Mouse (Mus musculus) megakaryocyte, embryonic 14.5 days (primary cell): ENCODE measurements around the gene Zfp607a.

Experiments
- FLI1 ChIP-seq: IDR thresholded peaks from 2 replicates; pipeline ENCODE4 v1.6.1; 2012; ENCODE audit warnings: low read length, inconsistent platforms, mixed read lengths
- GATA1 ChIP-seq: IDR thresholded peaks from 3 replicates; pipeline ENCODE4 v1.6.1; 2012; ENCODE audit warnings: mixed read lengths, low read length, inconsistent platforms, borderline replicate concordance

- TF ChIP-seq GATA1 (no peak), FLI1 (no peak)
These were observed 38.7 kb upstream of the Zfp607a start for GRCm38 (mm10) chr7:27818526-27819110.
